Mouse (Mus musculus): Measurements from ENCODE around the gene Cct2. TPM values are rescaled to one million over a fixed set of nuclear protein-coding genes. Genes with fewer than 3 reads are reported as not detected.

Gene Cct2
- polyA plus RNA-seq, 1 experiment, result 37.3 TPM

- WGBS, result 82% methylated on average over 7 of the region's 7 CpGs
- no peak; the same call in 1 of the 2 replicates for TF ChIP-seq POLR2A (IDR thresholded peaks at IDR 0.05; ENCODE audit: low read depth, low read length)
- no peak for TF ChIP-seq CTCF (IDR thresholded peaks at IDR 0.05; ENCODE audit: extremely low read depth, insufficient read length, insufficient replicate concordance, low read depth, low read length)
- 0 out of 2 replicates have a peak, but pooled peaks cover 4% of the 10 kb centered on the region for H3K27me3 ChIP-seq (ENCODE audit: control insufficient read depth, insufficient read depth, low read length)
Observed at GRCm38 (mm10) chr10:117018281-117018840, 45.3 kb downstream of the Cct2 start.

DNA sequence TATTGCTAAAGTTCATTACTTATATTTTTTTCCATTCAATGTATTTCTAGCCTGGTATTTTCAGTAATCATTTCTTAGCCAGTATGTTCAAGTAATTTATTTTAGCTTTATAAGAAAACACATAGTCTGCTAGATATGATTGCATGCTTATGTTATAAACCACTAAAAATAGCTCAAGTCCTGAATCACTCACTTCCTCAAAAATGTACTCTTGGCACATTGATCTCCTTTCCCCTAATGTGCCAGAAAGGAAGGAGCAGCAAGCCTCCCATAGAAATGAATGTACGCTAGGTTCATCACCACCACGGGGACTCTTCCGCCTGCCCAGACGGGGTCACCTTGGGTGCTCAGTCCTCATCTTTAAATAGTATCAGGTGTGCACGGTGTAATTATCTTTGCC is 49.0 kb downstream of the Cct2 start:
- Histone ChIP-seq H3K27ac (ENCODE audit: insufficient read depth, low read depth, low read length) (no peak overlapping the region), H3K4me3 (ENCODE audit: low read depth, low read length) (no peak overlapping the region), H3K4me1 (ENCODE audit: control insufficient read depth, insufficient read depth, insufficient read length, low read length) (no peaks in the 10 kb centered on the region), H3K36me3 (ENCODE audit: control insufficient read depth, insufficient read depth, low read length) (no peaks in the 10 kb centered on the region), H3K27me3 (ENCODE audit: control insufficient read depth, insufficient read depth, low read length) (0 out of 2 replicates have a peak, but pooled peaks cover 4% of the 10 kb centered on the region)
- WGBS, result 81% methylated on average over 5 of the region's 5 CpGs
- TF ChIP-seq POLR2A (IDR thresholded peaks at IDR 0.05; ENCODE audit: low read depth, low read length) (no peak), CTCF (IDR thresholded peaks at IDR 0.05; ENCODE audit: extremely low read depth, insufficient read length, insufficient replicate concordance, low read depth, low read length) (no peak)

More at GRCm38 (mm10) chr10:117018281-117018840, 45.3 kb downstream of the Cct2 start:
- Histone ChIP-seq H3K27ac (ENCODE audit: insufficient read depth, low read depth, low read length) (no peak overlapping the region), H3K4me1 (ENCODE audit: control insufficient read depth, insufficient read depth, insufficient read length, low read length) (no peaks in the 10 kb centered on the region), H3K36me3 (ENCODE audit: control insufficient read depth, insufficient read depth, low read length) (no peaks in the 10 kb centered on the region), H3K4me3 (ENCODE audit: low read depth, low read length) (no peak overlapping the region)

GRCm38 (mm10) chr10:117013689-117014390 is 49.8 kb downstream of the Cct2 start:
- H3K36me3 ChIP-seq (ENCODE audit: control insufficient read depth, insufficient read depth, low read length), result no peaks in the 10 kb centered on the region
- no peak overlapping the region for H3K4me3 ChIP-seq (ENCODE audit: low read depth, low read length)
- H3K27ac ChIP-seq (ENCODE audit: insufficient read depth, low read depth, low read length), result no peak overlapping the region
- TF ChIP-seq CTCF (IDR thresholded peaks at IDR 0.05; ENCODE audit: extremely low read depth, insufficient read length, insufficient replicate concordance, low read depth, low read length) (no peak), POLR2A (IDR thresholded peaks at IDR 0.05; ENCODE audit: low read depth, low read length) (no peak)
- H3K27me3 ChIP-seq (ENCODE audit: control insufficient read depth, insufficient read depth, low read length), result 0 out of 2 replicates have a peak, but pooled peaks cover 4% of the 10 kb centered on the region
- no peaks in the 10 kb centered on the region for H3K4me1 ChIP-seq (ENCODE audit: control insufficient read depth, insufficient read depth, insufficient read length, low read length)
- 13% methylated on average over 12 of the region's 12 CpGs for WGBS

- TF ChIP-seq POLR2A (IDR thresholded peaks at IDR 0.05; ENCODE audit: low read depth, low read length) (no peak), CTCF (IDR thresholded peaks at IDR 0.05; ENCODE audit: extremely low read depth, insufficient read length, insufficient replicate concordance, low read depth, low read length) (no peak)
- Histone ChIP-seq H3K4me3 (ENCODE audit: low read depth, low read length) (no peak overlapping the region), H3K4me1 (ENCODE audit: control insufficient read depth, insufficient read depth, insufficient read length, low read length) (no peaks in the 10 kb centered on the region), H3K27ac (ENCODE audit: insufficient read depth, low read depth, low read length) (no peak overlapping the region), H3K36me3 (ENCODE audit: control insufficient read depth, insufficient read depth, low read length) (no peaks in the 10 kb centered on the region), H3K27me3 (ENCODE audit: control insufficient read depth, insufficient read depth, low read length) (0 out of 2 replicates have a peak, but pooled peaks cover 4% of the 10 kb centered on the region)
- 85% methylated on average over 8 of the region's 8 CpGs for WGBS
Observed at GRCm38 (mm10) chr10:117011047-117011446, 52.6 kb downstream of the Cct2 start.

DNA sequence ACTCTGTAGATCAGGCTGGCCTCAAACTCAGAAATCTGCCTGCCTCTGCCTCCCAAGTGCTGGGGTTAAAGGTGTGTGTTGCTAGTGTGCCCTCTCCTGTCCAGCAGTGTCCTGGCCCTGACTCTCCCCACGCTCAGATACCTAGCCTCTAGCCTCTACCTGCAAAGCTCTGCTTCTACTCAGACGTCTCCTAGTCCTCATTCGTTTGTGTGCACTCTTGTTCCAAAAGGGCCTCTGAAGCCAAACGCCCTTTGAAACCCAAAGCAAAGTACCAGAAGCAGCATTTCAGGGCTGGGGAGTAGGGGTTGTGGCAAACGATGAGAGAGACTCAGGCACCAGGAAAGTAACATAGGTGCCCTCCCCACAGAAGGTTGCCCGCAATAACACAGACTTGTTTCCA is 53.9 kb downstream of the Cct2 start:
- Histone ChIP-seq H3K27me3 (ENCODE audit: control insufficient read depth, insufficient read depth, low read length) (0 out of 2 replicates have a peak, but pooled peaks cover 4% of the 10 kb centered on the region), H3K27ac (ENCODE audit: insufficient read depth, low read depth, low read length) (no peak overlapping the region), H3K4me3 (ENCODE audit: low read depth, low read length) (no peak overlapping the region), H3K36me3 (ENCODE audit: control insufficient read depth, insufficient read depth, low read length) (no peaks in the 10 kb centered on the region), H3K4me1 (ENCODE audit: control insufficient read depth, insufficient read depth, insufficient read length, low read length) (no peaks in the 10 kb centered on the region)
- no peak for TF ChIP-seq POLR2A (IDR thresholded peaks at IDR 0.05; ENCODE audit: low read depth, low read length)
- no peak for TF ChIP-seq CTCF (IDR thresholded peaks at IDR 0.05; ENCODE audit: extremely low read depth, insufficient read length, insufficient replicate concordance, low read depth, low read length)
- WGBS, result 61% methylated on average over 6 of the region's 6 CpGs

GRCm38 (mm10) chr10:117005707-117006464 is 57.7 kb downstream of the Cct2 start:
- no peaks in the 10 kb centered on the region for H3K36me3 ChIP-seq (ENCODE audit: control insufficient read depth, insufficient read depth, low read length)
- no peaks in the 10 kb centered on the region for H3K4me1 ChIP-seq (ENCODE audit: control insufficient read depth, insufficient read depth, insufficient read length, low read length)
- WGBS, result 46% methylated on average over 12 of the region's 12 CpGs
- TF ChIP-seq CTCF (IDR thresholded peaks at IDR 0.05; ENCODE audit: extremely low read depth, insufficient read length, insufficient replicate concordance, low read depth, low read length) (no peak), POLR2A (IDR thresholded peaks at IDR 0.05; ENCODE audit: low read depth, low read length) (no peak)
- no peak overlapping the region for H3K27ac ChIP-seq (ENCODE audit: insufficient read depth, low read depth, low read length)
- no peak overlapping the region for H3K4me3 ChIP-seq (ENCODE audit: low read depth, low read length)
- H3K27me3 ChIP-seq (ENCODE audit: control insufficient read depth, insufficient read depth, low read length), result no peaks in the 10 kb centered on the region

- Histone ChIP-seq H3K36me3 (ENCODE audit: control insufficient read depth, insufficient read depth, low read length) (no peaks in the 10 kb centered on the region), H3K4me3 (ENCODE audit: low read depth, low read length) (no peak overlapping the region), H3K4me1 (ENCODE audit: control insufficient read depth, insufficient read depth, insufficient read length, low read length) (no peaks in the 10 kb centered on the region), H3K27ac (ENCODE audit: insufficient read depth, low read depth, low read length) (no peak overlapping the region), H3K27me3 (ENCODE audit: control insufficient read depth, insufficient read depth, low read length) (no peaks in the 10 kb centered on the region)
- TF ChIP-seq POLR2A (IDR thresholded peaks at IDR 0.05; ENCODE audit: low read depth, low read length), result no peak
- 93% methylated on average over 5 of the region's 5 CpGs for WGBS
Observed at GRCm38 (mm10) chr10:117004695-117005094, 58.9 kb downstream of the Cct2 start.

Other genes starting within 250 kb of the Cct2 start
- 5.1 and 22.8 TPM in 2 replicates for gene Myrfl, start 166.9 kb downstream of the Cct2 start, polyA plus RNA-seq (2012; rRNA removed)
- gene Rab3ip, start 113.0 kb downstream of the Cct2 start, polyA plus RNA-seq (2012; rRNA removed), result 134 and 169 TPM in 2 replicates
- not detected in 2 replicates for gene Gm10271, start 91.2 kb downstream of the Cct2 start, polyA plus RNA-seq (2012; rRNA removed)
- 0.08 TPM in 1 of 2 replicates, not detected in the other for gene Best3, start 77.5 kb downstream of the Cct2 start, polyA plus RNA-seq (2012; rRNA removed)
- not detected in 2 replicates for gene Lrrc10, start 18.5 kb downstream of the Cct2 start, polyA plus RNA-seq (2012; rRNA removed)
- gene Frs2, start 84.7 kb upstream of the Cct2 start, polyA plus RNA-seq (2012; rRNA removed), result 2.4 and 4.4 TPM in 2 replicates
- 9.5 and 22.5 TPM in 2 replicates for gene Yeats4, start 160.7 kb upstream of the Cct2 start, polyA plus RNA-seq (2012; rRNA removed)
- gene 9530003J23Rik, start 174.9 kb upstream of the Cct2 start, polyA plus RNA-seq (2012; rRNA removed), result not detected in 2 replicates
- 70.0 and 102 TPM in 2 replicates for gene Lyz2, start 218.5 kb upstream of the Cct2 start, polyA plus RNA-seq (2012; rRNA removed)
- gene Lyz1, start 229.1 kb upstream of the Cct2 start, polyA plus RNA-seq (2012; rRNA removed), result 812 and 3,211 TPM in 2 replicates